Mouse (Mus musculus): ENCODE data around the gene Atg4b.

DNA sequence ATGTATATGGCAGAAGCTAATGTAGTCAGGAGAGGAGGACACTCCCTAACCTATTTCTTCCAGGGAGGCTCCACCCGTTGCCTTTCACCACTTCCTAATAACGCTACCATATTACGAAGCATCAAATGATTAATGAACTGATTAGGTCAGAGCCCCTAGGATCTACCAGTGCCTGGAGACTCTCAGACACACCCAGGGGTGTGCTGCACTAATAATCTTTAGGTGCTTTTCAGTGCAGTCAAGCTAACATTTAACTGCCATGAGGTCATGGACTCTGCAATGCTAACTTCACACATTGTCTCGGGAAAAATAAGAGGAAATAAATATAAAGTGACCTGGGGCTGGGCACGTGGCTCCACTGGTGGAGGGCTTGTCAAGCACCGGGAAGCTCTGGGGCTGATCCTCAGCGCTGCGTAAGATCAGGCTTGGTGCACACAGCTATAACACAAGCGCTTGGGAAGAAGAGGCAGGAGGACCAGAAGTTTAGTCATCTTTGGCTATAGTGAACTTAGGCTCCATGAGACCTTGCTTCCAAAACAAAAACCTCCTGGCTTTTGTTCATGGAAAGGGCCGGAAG is 47.7 kb upstream of the Atg4b start:
- no peak for TF ChIP-seq POLR2A (IDR thresholded peaks at IDR 0.05; ENCODE audit: extremely low read depth, insufficient read depth, low read length)
- TF ChIP-seq CTCF (IDR thresholded peaks at IDR 0.05; ENCODE audit: low read depth, low read length) = no peak
